Mouse (Mus musculus): Measurements from ENCODE around the gene Pigz.

DNA sequence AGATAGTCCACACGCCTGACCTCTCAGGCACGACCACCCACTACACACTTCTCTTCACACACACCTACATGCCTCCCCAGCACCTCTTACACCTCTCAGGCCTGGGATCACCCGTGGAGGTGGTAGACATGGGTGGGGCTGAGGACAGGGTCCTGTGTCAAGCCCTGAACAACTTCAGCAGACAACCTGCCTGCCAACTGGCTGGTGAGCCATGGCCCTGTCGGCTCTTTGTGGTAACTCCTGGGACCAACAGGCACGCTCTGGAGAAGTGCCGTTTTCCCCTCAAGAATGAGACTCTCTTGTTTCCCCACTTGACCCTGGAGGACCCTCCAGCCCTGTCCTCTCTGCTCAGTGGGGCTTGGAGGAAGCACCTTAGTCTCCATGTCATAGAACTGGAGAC lies 11.7 kb downstream of the Pigz start:
- TF ChIP-seq EP300 (optimal IDR thresholded peaks at IDR 0.05): no peak
- no peak for TF ChIP-seq CTCF (IDR thresholded peaks at IDR 0.05; ENCODE audit: low read depth)
